Mouse (Mus musculus): Measurements from ENCODE around the gene Zcchc17. TPM values are rescaled to one million over a fixed set of nuclear protein-coding genes. Genes with fewer than 3 reads are reported as not detected.

Zcchc17 gene
- polyA plus RNA-seq, 1 experiment from 2014 or later: 47.9 TPM

- WGBS: 80% methylated on average over 7 of the region's 7 CpGs
- no peaks in the 10 kb centered on the region for H3K9me3 ChIP-seq (ENCODE audit: control insufficient read depth, low read length)
- H3K9ac ChIP-seq (ENCODE audit: low read length): no peak overlapping the region
- H3K4me2 ChIP-seq (ENCODE audit: low read length): no peak overlapping the region
- H3K4me1 ChIP-seq (ENCODE audit: control insufficient read depth in 2 of 2, insufficient read depth in 2 of 2, low read length in 2 of 2): peaks cover 39 to 52% of the 10 kb centered on the region in 2 experiments
- no peak for ATAC-seq (ENCODE audit: insufficient number of reproducible peaks, insufficient read depth, low FRiP score, low read depth)
- no peaks in the 10 kb centered on the region for H3K27me3 ChIP-seq (ENCODE audit: control insufficient read depth, insufficient read depth, low read length)
- no peak overlapping the region for H3K4me3 ChIP-seq (ENCODE audit: control insufficient read depth in 1 of 2, insufficient read depth in 1 of 2, low read depth in 1 of 2, low read length in 2 of 2)
- H3K27ac ChIP-seq (replicated peaks in 1 of 2; ENCODE audit: control insufficient read depth in 1 of 2, insufficient read depth in 1 of 2, low read depth in 2 of 2, low read length in 2 of 2): no peak overlapping the region
- H3K36me3 ChIP-seq (ENCODE audit: control insufficient read depth, insufficient read depth, low read length): peaks cover 58% of the 10 kb centered on the region
Observed at GRCm38 (mm10) chr4:130319564-130319963, 40.2 kb downstream of the Zcchc17 start.

- Histone ChIP-seq H3K9ac (ENCODE audit: low read length) (no peak overlapping the region), H3K27me3 (ENCODE audit: control insufficient read depth, insufficient read depth, low read length) (no peaks in the 10 kb centered on the region), H3K36me3 (ENCODE audit: control insufficient read depth, insufficient read depth, low read length) (peaks cover 67% of the 10 kb centered on the region), H3K4me3 (ENCODE audit: control insufficient read depth in 1 of 2, insufficient read depth in 1 of 2, low read depth in 1 of 2, low read length in 2 of 2) (no peak overlapping the region), H3K4me1 (ENCODE audit: control insufficient read depth in 2 of 2, insufficient read depth in 2 of 2, low read length in 2 of 2) (peaks cover 31 to 48% of the 10 kb centered on the region in 2 experiments), H3K27ac (replicated peaks in 1 of 2; ENCODE audit: control insufficient read depth in 1 of 2, insufficient read depth in 1 of 2, low read depth in 2 of 2, low read length in 2 of 2) (peak overlapping the region in 1 of 2 experiments; percentile 67; a peak in 2 of 4 replicates), H3K4me2 (ENCODE audit: low read length) (no peak overlapping the region), H3K9me3 (ENCODE audit: control insufficient read depth, low read length) (no peaks in the 10 kb centered on the region)
- no peak for ATAC-seq (ENCODE audit: insufficient number of reproducible peaks, insufficient read depth, low FRiP score, low read depth)
- WGBS: 71% methylated on average over 3 of the region's 3 CpGs
Observed at GRCm38 (mm10) chr4:130318122-130318521, 41.6 kb downstream of the Zcchc17 start.

GRCm38 (mm10) chr4:130316691-130317090, 43.1 kb downstream of the Zcchc17 start:
- H3K27ac ChIP-seq (replicated peaks in 1 of 2; ENCODE audit: control insufficient read depth in 1 of 2, insufficient read depth in 1 of 2, low read depth in 2 of 2, low read length in 2 of 2): peak overlapping the region; percentile 75 to 78
- H3K9ac ChIP-seq (ENCODE audit: low read length): peak overlapping the region; percentile 58
- H3K9me3 ChIP-seq (ENCODE audit: control insufficient read depth, low read length): no peaks in the 10 kb centered on the region
- no peak for ATAC-seq (ENCODE audit: insufficient number of reproducible peaks, insufficient read depth, low FRiP score, low read depth)
- H3K4me1 ChIP-seq (ENCODE audit: control insufficient read depth in 2 of 2, insufficient read depth in 2 of 2, low read length in 2 of 2): peaks cover 30 to 58% of the 10 kb centered on the region in 2 experiments
- no peak overlapping the region for H3K4me2 ChIP-seq (ENCODE audit: low read length)
- 52% methylated on average over 10 of the region's 10 CpGs for WGBS
- H3K4me3 ChIP-seq (ENCODE audit: control insufficient read depth in 1 of 2, insufficient read depth in 1 of 2, low read depth in 1 of 2, low read length in 2 of 2): no peak overlapping the region
- no peaks in the 10 kb centered on the region for H3K27me3 ChIP-seq (ENCODE audit: control insufficient read depth, insufficient read depth, low read length)
- peaks cover 74% of the 10 kb centered on the region for H3K36me3 ChIP-seq (ENCODE audit: control insufficient read depth, insufficient read depth, low read length)

GRCm38 (mm10) chr4:130315771-130316527, 43.8 kb downstream of the Zcchc17 start:
- H3K27ac ChIP-seq (replicated peaks in 1 of 2; ENCODE audit: control insufficient read depth in 1 of 2, insufficient read depth in 1 of 2, low read depth in 2 of 2, low read length in 2 of 2): peak overlapping the region; percentile 75 to 78
- no peaks in the 10 kb centered on the region for H3K9me3 ChIP-seq (ENCODE audit: control insufficient read depth, low read length)
- no peak overlapping the region for H3K4me3 ChIP-seq (ENCODE audit: control insufficient read depth in 1 of 2, insufficient read depth in 1 of 2, low read depth in 1 of 2, low read length in 2 of 2)
- H3K9ac ChIP-seq (ENCODE audit: low read length): peak overlapping the region; percentile 58
- peaks cover 76% of the 10 kb centered on the region for H3K36me3 ChIP-seq (ENCODE audit: control insufficient read depth, insufficient read depth, low read length)
- H3K4me2 ChIP-seq (ENCODE audit: low read length): no peak overlapping the region
- no peaks in the 10 kb centered on the region for H3K27me3 ChIP-seq (ENCODE audit: control insufficient read depth, insufficient read depth, low read length)
- peaks cover 34 to 64% of the 10 kb centered on the region in 2 experiments for H3K4me1 ChIP-seq (ENCODE audit: control insufficient read depth in 2 of 2, insufficient read depth in 2 of 2, low read length in 2 of 2)
- 46% methylated on average over 13 of the region's 13 CpGs for WGBS
- no peak for ATAC-seq (ENCODE audit: insufficient number of reproducible peaks, insufficient read depth, low FRiP score, low read depth)

DNA sequence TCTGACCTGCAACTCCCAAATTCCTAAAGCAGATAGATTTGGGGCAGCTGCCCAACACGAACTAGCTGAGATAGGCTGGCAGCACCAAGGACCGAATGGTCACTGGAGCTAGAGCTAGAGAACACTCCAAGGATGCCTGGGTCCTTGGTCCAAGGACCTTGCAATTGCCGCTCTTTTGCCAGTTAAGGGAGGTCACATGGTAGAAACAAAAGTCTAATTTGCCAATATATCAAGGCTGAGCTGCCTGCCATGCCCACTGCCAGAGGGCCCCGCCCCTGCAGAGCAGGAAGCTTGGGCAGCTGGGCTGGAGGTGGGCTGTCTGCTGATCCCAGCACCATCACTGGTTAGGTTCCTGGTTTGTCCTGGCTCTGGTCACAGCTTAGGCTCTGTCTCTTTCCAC, 46.2 kb downstream of the Zcchc17 start:
- ATAC-seq (ENCODE audit: insufficient number of reproducible peaks, insufficient read depth, low FRiP score, low read depth): no peak
- Histone ChIP-seq H3K9ac (ENCODE audit: low read length) (no peak overlapping the region), H3K27ac (replicated peaks in 1 of 2; ENCODE audit: control insufficient read depth in 1 of 2, insufficient read depth in 1 of 2, low read depth in 2 of 2, low read length in 2 of 2) (no peak overlapping the region), H3K9me3 (ENCODE audit: control insufficient read depth, low read length) (no peaks in the 10 kb centered on the region), H3K4me3 (ENCODE audit: control insufficient read depth in 1 of 2, insufficient read depth in 1 of 2, low read depth in 1 of 2, low read length in 2 of 2) (no peak overlapping the region), H3K4me2 (ENCODE audit: low read length) (no peak overlapping the region), H3K27me3 (ENCODE audit: control insufficient read depth, insufficient read depth, low read length) (0 out of 2 replicates have a peak, but pooled peaks cover 5% of the 10 kb centered on the region), H3K36me3 (ENCODE audit: control insufficient read depth, insufficient read depth, low read length) (peaks cover 66% of the 10 kb centered on the region), H3K4me1 (ENCODE audit: control insufficient read depth in 2 of 2, insufficient read depth in 2 of 2, low read length in 2 of 2) (peaks cover 33 to 66% of the 10 kb centered on the region in 2 experiments)
- 84% methylated on average over 4 of the region's 4 CpGs for WGBS

DNA sequence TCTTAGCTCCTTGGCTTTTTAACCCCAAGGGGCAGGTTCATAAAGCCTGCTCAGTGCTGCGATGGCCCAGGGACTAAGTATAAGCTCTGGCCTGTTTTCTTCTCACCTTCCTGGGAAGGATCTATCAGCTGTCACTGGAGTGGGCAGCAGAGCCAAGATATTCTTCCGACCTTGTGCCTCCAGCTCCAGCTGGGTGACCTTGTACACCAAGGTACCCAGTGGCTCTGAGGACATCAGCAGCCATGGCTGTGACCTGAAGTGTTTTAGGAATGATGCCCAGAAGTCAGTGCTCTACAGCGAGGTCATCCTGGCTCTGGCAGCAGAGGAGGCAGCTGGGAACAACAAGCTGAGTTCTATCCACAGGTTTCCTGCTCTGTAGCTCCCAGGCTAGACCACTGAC, 47.2 kb downstream of the Zcchc17 start:
- Histone ChIP-seq H3K27me3 (ENCODE audit: control insufficient read depth, insufficient read depth, low read length) (peaks cover 5% of the 10 kb centered on the region; the same call in 1 of the 2 replicates), H3K27ac (replicated peaks in 1 of 2; ENCODE audit: control insufficient read depth in 1 of 2, insufficient read depth in 1 of 2, low read depth in 2 of 2, low read length in 2 of 2) (peak overlapping the region in 1 of 2 experiments; percentile 57; a peak in 2 of 4 replicates), H3K4me1 (ENCODE audit: control insufficient read depth in 2 of 2, insufficient read depth in 2 of 2, low read length in 2 of 2) (peaks cover 32 to 64% of the 10 kb centered on the region in 2 experiments), H3K9ac (ENCODE audit: low read length) (no peak overlapping the region), H3K36me3 (ENCODE audit: control insufficient read depth, insufficient read depth, low read length) (peaks cover 60% of the 10 kb centered on the region), H3K4me2 (ENCODE audit: low read length) (no peak overlapping the region), H3K9me3 (ENCODE audit: control insufficient read depth, low read length) (no peaks in the 10 kb centered on the region), H3K4me3 (ENCODE audit: control insufficient read depth in 1 of 2, insufficient read depth in 1 of 2, low read depth in 1 of 2, low read length in 2 of 2) (no peak overlapping the region)
- ATAC-seq (ENCODE audit: insufficient number of reproducible peaks, insufficient read depth, low FRiP score, low read depth): no peak
- 43% methylated on average over 3 of the region's 3 CpGs for WGBS

DNA sequence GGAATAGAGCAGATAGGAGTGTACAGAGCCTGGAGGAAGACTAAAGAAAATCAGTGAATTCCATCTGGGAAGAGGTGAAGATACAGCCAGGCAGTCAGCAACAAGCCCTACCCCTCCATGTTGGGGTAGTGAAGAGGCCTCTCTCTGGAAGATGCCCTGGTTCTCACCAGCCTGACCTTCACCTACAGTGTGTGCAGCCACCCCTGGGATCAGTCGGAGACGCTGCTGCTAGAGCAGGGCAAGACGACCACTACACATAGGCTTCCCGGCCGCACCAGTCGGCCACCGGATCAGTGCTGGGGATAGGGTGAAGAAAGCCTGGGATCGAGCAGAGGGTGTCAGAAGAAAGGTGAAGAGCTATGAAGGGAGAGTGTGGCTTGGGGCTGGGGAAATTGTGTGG, 50.5 kb downstream of the Zcchc17 start:
- H3K27me3 ChIP-seq (ENCODE audit: control insufficient read depth, insufficient read depth, low read length): peaks cover 5% of the 10 kb centered on the region; the same call in 1 of the 2 replicates
- peak overlapping the region; percentile 89 for H3K4me2 ChIP-seq (ENCODE audit: low read length)
- H3K27ac ChIP-seq (replicated peaks in 1 of 2; ENCODE audit: control insufficient read depth in 1 of 2, insufficient read depth in 1 of 2, low read depth in 2 of 2, low read length in 2 of 2): peak overlapping the region; percentile 79 to 92
- no peaks in the 10 kb centered on the region for H3K9me3 ChIP-seq (ENCODE audit: control insufficient read depth, low read length)
- H3K4me3 ChIP-seq (ENCODE audit: control insufficient read depth in 1 of 2, insufficient read depth in 1 of 2, low read depth in 1 of 2, low read length in 2 of 2): peak overlapping the region; percentile 59 to 84
- H3K9ac ChIP-seq (ENCODE audit: low read length): peak overlapping the region; percentile 82
- peaks cover 34% of the 10 kb centered on the region for H3K36me3 ChIP-seq (ENCODE audit: control insufficient read depth, insufficient read depth, low read length)
- 0 out of 2 replicates have a peak, but pooled peaks have one; percentile 17 for ATAC-seq (ENCODE audit: insufficient number of reproducible peaks, insufficient read depth, low FRiP score, low read depth)
- peaks cover 23 to 47% of the 10 kb centered on the region in 2 experiments for H3K4me1 ChIP-seq (ENCODE audit: control insufficient read depth in 2 of 2, insufficient read depth in 2 of 2, low read length in 2 of 2)
- WGBS: 23% methylated on average over 8 of the region's 8 CpGs

Measured in heart, embryonic 14.5 days (tissue).